Mouse (Mus musculus) liver, postnatal 0 days (tissue): ENCODE results near the gene Tnnt1.

Experiments used
- CTCF ChIP-seq: sonication (generic); IDR thresholded peaks from 2 replicates; pipeline ENCODE4 v1.5.1; 2016; ENCODE audit warnings: antibody characterized with exemption, low read depth
- EP300 ChIP-seq: IDR thresholded peaks from 2 replicates; pipeline ENCODE4 v1.6.1; 2016; ENCODE audit warnings: antibody characterized with exemption, low read depth, mild to moderate bottlenecking

GRCm38 (mm10) chr7:4473940-4474339 lies 42.2 kb downstream of the Tnnt1 start:
- TF ChIP-seq EP300 = no peak
- no peak for TF ChIP-seq CTCF
